Mouse (Mus musculus): ENCODE data around the gene Bex2.
"Not testable (repeated sequence)": the region's sequence is repeated elsewhere in the genome, so short reads cannot be mapped to it uniquely, and the experiment has no call there.

Bex2 gene

DNA sequence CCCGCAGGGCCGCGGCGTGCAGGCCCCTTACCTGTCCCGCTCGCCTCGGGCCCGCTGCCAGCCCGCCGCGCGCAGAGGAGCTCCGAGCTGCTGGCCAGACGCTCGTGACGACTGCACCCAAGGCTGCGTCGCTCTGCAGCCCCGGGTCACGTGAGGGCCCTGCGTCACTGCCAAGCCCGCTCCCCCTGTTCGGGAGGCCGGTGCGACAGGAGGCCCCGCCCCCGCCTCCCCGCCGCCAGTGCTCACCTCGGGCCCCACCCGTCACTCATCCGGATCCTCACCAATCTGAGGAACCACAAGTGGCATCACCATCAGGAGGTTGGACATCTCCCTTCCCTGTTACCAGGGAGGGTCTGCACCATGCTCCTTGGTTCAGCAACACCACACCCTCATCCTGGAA lies at the start of gene Bex2:
Gene Bex2, minus strand, starts transcription at position 217 of the 400 bp plus-strand sequence.
- not testable (repeated sequence) for DNase-seq

DNA sequence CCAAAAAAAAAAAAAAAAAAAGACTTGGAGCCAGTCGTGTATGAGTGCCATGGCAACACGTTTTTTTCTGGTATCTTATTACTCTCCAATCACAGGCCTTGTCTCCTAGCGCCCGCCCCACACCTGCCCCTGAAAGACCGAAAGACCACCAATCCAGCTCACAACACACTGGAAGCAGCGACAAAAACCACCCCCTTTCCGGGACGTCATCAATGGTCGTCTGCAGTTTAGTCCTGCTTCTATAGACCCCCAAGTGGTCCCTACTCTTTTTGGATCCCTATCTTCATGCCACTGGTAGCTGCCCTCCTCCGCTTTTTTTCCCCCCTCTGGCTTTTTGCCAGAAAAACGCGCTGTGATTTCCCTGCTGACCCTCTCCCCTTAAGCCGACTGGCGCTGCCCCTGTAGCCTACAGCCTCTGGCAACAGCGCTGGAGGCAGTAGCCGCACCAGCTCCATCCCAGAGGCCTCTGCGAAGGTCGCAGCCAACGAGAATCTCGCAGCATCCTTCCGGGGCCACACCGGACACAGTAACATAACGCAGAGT lies 47.5 kb upstream of the Bex2 start:
- DNase-seq = no peak

DNA sequence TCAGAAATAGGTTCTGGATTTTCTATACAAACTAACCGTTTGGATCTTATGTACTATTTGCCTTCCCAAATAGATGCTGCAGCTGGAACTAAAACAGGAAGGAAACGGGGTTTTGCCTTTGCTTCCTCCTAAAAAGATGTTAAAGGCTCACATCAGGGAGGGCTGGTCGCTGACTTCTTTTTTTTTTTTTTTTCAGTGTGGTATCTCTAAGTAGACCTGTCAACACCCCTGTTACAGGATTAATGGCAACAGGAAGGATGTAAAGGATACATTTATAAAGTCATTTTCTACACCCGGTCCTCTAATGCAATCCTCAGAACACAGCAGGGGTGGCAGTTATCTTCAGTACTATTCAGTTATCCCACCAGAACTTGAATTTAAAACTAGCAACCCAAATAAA lies 47.0 kb upstream of the Bex2 start:
- no peak for DNase-seq

DNA sequence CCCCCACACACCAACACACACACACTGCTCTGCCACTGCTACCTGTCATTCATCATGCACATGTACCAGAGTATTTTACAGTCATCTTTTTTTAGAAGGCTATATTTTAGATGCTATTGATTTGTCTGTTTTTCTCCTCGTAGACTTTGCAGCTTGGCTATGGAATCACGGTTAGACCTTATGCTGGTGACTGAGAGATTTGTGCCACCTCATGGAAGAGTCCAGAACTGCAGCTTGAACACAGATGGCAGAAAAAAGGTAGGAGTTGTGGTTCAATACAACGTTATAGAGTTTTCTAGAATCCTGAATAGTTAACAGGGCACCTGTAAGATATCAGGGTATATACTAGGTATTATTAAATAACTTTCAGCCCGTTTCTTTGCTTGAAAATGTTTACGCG lies 39.9 kb upstream of the Bex2 start:
- DNase-seq = peak; percentile 64

DNA sequence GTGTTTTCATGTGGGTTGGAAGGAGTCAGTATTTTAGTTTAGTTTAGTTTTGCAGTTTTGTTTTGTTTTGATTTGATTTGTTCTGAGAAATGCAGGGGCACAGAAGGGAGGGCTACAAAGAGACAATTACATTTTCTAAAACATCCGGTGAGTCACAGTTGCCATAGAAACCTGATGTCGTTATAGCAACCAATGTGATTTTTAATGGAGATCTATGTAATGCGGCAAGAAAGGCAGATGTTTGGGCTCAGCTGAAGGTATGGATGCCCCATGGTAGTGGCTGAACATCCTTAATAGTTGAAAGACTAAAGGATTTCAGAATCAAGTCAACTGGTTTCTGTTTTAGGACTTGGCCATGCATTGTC lies 36.7 kb upstream of the Bex2 start:
- no peak for DNase-seq

DNA sequence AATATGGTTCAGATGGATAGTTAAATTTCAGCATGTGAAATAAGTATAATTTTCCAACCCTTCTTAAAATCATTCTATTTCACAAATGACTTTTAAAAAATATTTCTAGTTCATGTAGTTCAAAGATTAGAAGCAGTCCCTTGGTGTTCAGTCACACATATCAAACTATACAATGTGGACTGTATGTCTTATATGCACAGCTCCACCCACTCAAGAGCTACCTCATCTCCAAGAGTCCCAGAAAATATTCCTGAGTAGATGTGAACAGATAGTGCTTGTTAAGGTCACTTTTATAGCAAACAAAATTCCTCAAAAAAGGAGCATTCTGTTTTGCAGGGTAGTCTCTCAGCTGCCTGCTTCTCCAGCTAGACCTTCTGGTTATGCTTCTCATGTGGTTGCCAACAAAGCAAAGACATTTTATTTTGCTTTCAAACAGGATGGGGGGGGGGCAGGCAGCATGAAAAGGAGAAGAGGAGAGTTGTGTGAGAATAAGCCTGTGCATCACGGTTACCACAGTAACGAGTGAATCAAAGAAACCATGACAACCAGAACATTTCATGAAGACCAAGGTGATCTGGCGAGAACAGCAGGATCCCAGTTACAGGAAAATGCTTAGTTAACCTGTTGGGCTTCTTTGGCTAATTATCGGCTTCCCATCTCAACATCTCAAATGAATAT lies 36.1 kb upstream of the Bex2 start:
- DNase-seq = no peak

DNA sequence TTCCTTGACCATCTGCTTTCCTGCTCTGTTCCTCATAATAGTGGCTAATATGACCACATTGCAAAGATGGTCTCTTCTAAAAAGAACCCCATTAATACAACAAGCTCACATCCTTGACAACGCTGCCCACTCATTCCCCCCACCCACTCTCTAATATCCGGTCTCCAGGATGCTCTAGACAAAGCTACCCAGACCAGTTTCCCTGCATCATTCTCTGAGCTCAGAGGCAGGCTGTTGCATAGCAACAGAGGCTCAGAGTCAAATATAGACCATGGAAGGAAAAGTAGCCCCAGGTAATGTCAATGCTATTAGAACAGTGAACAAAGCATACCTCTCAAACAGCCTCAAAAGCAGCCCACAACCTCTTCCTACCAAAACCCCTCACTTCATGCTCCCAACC lies 26.4 kb upstream of the Bex2 start:
- DNase-seq = no peak

DNA sequence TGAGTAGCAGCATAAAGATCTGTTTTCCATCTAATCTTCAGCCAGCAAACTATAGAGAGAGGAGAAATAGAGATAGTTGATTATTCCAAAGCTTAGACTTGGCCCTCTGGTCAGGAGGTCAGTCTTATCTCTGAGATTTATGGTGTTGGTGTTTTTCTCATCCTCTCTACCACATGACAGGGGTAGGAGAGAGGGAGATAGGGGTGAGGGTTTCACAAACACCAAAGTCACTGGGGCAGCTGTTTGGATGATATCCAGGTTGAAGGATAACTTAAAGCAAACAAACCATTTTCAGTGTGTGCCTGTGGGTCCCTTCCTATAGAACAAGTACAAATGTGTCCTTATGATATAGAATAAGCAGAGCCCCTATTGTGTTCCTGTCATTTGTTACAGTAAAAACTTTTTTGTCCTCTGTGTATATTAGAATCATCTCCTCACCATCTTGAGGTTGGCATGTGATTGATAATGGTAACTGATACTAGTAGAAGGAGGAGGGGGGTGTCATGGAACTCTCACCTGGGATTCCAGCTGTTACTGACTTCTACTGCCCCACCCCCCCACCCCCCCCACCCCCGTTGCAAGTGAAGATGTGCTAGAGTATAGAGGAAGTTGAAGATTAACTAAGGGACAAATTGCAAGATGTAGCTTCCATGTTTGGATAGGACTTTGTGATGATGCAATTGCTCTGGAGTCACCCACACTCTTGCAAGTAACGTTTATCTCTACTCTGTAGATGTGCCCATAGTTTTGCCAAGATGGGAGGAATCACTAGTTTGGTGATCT lies 24.7 kb upstream of the Bex2 start:
- no peak for DNase-seq

DNA sequence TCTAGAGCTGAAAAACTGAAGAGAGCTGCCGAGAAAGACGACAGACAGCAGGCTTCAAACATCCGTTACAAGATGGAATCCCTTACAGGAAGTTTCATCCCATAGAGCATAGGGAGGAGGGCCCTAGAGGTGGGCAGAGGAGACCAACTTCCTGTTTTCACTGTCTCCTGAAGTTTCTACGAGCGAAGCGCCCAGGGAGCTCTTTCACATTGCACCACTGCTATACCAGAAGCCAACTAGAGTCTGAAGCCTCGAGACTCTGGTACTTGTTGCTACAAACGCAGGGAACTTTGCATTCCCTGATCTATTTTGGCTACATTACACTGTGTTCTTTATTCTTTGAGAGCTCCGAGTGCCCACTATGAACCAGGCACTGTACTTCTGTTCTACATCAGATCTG lies 17.1 kb upstream of the Bex2 start, which contains the start of gene Nxf3:
Gene Nxf3, minus strand, starts transcription at position 101 of the 400 bp plus-strand sequence.
- DNase-seq = no peak

DNA sequence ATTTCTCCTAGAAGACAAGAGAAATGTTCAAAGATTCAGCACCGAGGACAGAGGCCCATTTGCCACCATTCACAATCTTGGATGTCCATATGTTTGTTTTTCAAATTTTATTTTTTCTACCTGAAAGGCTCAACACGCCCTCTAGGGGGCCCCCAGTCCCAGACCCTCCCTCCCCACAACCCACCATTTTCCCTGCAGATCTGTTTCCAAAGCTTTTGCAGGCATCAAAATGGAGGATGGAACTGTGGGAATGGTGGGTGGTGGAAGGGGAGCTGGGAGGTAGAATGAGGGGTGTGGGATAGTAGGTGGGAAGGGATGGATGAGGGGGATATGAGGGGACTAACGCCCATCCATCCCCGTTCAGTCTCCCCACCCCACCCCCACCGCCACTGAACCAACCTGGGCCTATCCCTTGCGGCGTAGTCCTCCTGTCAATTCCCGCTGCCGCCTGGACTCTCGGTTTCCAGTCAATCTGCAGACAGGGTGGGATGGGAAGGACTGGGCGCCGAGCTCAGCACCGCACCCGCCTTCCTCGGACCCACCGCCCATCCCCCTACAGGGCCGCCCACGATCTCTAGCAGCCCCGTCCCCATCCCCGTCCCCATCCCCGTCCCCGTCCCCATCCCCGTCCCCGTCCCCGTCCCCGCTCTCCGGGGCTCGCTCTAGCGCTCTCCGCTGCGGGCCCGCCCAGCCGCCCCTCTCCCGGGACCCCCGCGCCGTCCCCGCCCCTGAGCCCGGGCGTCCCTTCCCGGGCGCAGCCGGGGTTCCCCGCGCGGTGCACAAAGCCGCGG lies 640 bp downstream of the Bex2 start:
- not testable (repeated sequence) for DNase-seq

DNA sequence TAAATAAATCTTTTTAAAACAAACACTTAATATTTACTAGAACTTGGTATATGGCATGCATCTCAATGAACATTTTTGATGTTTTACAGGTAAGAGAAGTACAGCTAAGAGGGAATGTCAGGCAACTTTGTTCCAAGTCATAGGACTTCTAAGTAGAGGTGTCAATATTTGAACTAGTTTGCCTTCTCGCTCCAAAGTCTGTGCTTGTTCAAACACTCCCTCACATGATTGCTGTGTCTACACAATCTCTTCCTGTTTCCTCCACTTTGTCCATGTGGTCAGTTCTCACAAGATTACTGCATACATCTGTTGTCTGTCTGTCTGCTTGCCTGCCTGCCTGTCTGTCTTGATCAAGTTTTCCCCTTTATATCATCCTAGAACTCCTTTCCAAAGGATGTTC lies 7.3 kb downstream of the Bex2 start:
- peak; percentile 23 for DNase-seq

DNA sequence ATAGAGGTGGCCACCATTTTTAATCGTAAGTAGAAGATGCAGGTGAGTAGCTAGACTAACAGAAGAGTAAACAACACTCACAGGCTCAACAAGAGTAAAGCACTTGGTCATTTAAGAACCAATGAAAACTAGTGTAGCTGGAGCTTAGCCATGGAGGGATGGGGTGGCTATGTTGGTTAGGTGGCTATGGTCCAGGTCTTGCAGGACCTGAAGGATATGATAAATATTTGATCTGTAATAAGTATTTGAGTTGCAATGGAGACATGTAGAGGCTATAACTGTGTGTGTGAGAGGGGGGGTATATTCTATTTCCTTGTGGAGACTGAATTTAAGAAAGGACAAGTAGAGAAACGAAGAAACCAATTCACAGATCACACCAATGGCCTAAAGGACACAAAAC lies 16.8 kb downstream of the Bex2 start:
- peak; percentile 55 for DNase-seq

DNA sequence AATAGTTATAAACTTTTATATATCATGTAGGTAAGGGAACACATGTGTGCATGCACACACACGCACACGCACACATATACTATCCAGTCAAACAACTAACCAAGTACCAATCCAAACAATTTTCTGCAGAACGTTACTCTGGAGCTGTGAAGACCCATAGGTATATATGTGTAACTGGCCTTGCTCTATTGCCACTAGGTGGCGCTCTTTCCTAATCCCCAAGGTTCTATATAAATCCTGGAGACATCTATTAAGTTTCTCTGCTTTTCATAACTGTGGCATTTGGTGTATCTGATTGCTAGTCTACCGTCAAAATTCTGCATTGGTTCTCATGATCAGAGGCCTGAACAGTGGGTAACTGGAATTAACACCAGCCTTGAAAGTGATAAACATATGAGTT lies 20.5 kb downstream of the Bex2 start:
- peak; percentile 83 for DNase-seq

DNA sequence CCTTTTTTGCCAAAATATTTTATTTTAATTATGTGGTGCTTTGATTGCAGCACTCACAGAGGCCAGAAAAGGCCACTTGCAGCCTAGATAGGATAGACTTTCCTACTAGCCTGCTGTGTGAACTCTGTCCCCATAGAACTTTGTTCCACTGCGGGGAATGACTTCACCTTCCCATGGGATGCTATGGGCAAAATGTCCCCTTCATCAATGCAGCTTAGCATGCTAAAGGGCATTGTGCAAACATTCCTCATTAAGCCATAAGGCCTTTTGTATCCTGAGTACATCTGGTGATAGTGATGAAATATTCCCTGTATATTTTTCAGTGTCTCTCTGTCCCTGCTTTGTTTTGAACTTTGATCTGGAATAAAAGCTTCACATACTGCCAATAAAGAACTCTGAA lies 24.3 kb downstream of the Bex2 start:
- DNase-seq = no peak

DNA sequence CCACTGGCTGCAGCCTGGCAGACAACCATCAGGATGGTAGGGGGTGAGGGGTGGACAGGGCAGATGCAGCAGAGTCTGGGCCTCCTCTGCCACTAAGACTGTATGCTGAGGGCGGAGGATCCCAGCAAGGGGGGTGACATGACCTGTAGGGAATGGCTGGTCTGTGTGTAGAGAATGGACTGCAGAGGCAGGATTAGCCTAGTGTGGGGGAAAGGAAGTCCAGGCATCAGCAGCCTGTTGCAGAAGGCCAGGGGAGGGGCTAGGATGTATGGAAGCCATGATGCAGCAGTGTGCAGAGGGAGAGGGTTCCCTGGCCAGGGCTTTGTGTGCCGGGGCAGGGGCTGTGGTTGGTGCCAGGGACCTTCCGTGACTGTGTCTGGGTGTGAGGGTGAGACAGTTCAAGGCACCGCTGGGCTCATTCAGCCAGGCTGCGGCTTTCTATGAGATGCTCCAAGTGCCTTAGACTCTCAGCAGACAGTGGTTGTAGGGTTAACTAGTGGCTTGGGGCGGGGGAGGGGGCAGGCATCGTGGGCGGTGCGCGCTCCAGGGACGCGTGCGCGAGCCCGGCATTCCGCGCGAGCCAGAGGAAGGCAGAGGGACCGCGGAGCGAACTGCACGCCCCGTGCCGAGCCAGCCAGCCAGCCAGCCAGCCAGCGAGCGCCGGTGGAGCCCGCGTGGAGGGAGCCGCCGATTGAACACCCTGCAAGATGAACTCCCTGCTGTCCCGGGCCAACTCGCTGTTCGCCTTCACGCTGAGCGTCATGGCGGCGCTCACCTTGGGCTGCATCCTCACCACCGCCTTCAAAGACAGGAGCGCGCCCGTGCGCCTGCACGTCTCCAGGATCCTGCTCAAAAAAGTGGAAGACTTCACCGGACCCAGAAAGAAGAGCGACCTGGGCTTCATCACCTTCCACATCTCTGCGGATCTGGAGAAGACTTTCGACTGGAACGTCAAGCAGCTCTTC lies 35.0 kb downstream of the Bex2 start, which contains the start of gene Arxes1:
Gene Arxes1, plus strand, starts transcription at position 569 of the 965 bp plus-strand sequence.
- peak; percentile 7 for DNase-seq

DNA sequence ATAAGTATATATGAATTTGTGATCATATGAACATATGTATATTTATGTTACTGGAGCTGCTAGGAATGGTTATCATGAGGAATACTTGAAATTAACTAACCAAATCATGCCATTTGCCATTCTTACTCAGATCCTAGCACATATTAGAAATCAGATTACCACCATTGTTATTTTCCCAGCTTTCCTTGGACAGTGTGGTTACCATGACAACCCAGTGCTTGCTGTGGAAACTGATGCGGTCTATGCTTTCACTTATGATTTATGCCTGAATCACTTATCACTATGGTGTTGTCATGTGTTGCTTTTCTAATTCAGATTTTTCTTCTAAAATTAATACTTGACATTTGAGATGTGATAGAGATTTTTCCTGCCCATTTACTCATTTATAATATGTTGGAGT lies 37.7 kb downstream of the Bex2 start:
- DNase-seq = no peak

Data from lung, postnatal 36 days (tissue).